Mouse (Mus musculus): Measurements from ENCODE around the gene Gm3002. TPM values are rescaled to one million over a fixed set of nuclear protein-coding genes. Genes with fewer than 3 reads are reported as not detected.
"Not testable (repeated sequence)": the region's sequence is repeated elsewhere in the genome, so short reads cannot be mapped to it uniquely, and the experiment has no call there.

The Gm3002 gene
- total RNA-seq (2021): not detected
- long read RNA-seq, experiment 1: 0 reads
- long read RNA-seq, experiment 2: 0 reads

- DNase-seq (ENCODE audit: low spot score): not testable (repeated sequence)
Observed at GRCm38 (mm10) chr14:3809774-3810173, at the start of gene Gm3002. Gm3002 (plus strand) TSS chr14:3810074.

GRCm38 (mm10) chr14:3845945-3846344, 36.1 kb downstream of the Gm3002 start, which contains the start of gene Gm3033:
Gm3033 (plus strand) TSS chr14:3846245.
- not testable (repeated sequence) for DNase-seq (ENCODE audit: low spot score)

GRCm38 (mm10) chr14:3883872-3884271, 74.0 kb downstream of the Gm3002 start, which contains the start of gene Gm2916:
Gm2916 (plus strand) TSS chr14:3884172.
- not testable (repeated sequence) for DNase-seq (ENCODE audit: low spot score)

- not testable (repeated sequence) for DNase-seq (ENCODE audit: low spot score)
Observed at GRCm38 (mm10) chr14:3931456-3931855, 121.6 kb downstream of the Gm3002 start, which contains the start of gene Gm3029. Gm3029 (plus strand) TSS chr14:3931756.

GRCm38 (mm10) chr14:3963247-3963646, 153.4 kb downstream of the Gm3002 start, which contains the start of gene Gm3095:
Gm3095 (plus strand) TSS chr14:3963547.
- not testable (repeated sequence) for DNase-seq (ENCODE audit: low spot score)

- not testable (repeated sequence) for DNase-seq (ENCODE audit: low spot score)
Observed at GRCm38 (mm10) chr14:3998094-3998493, 188.2 kb downstream of the Gm3002 start, which contains the start of gene Gm3099. Gm3099 (plus strand) TSS chr14:3998394.

Other genes starting within 250 kb of the Gm3002 start
- not detected for gene Gm3012, start 175.6 kb upstream of the Gm3002 start, total RNA-seq (2021)
- under 1 TPM in 1 of 2 experiments, not detected in 1; 0.21 TPM for gene Gm3020, start 158.0 kb upstream of the Gm3002 start, total RNA-seq (2021)
- gene Gm3043, start 121.3 kb upstream of the Gm3002 start, total RNA-seq (2021): not detected
- not detected for gene Gm3033, start 36.2 kb downstream of the Gm3002 start, total RNA-seq (2021)
- gene Gm2916, start 74.1 kb downstream of the Gm3002 start, total RNA-seq (2021): not detected
- gene Gm3029, start 121.7 kb downstream of the Gm3002 start, total RNA-seq (2021): not detected
- not detected for gene Gm3095, start 153.5 kb downstream of the Gm3002 start, total RNA-seq (2021)
- not detected for gene Gm3099, start 188.3 kb downstream of the Gm3002 start, total RNA-seq (2021)
- gene Gm5796, start 213.9 kb downstream of the Gm3002 start, total RNA-seq (2021): under 1 TPM; 0.31 to 0.43 TPM